Comparison of ENCODE assay signal across 9 mouse cellular contexts in genomic region chr4:78210878-78211528, GRCm38 (mm10). TPM values are rescaled to one million over a fixed set of nuclear protein-coding genes. Genes with fewer than 3 reads are reported as not detected.
A peak's percentile ranks its signal among the peaks of the same experiment; 100 is the strongest.
DNase-seq lines count a peak whose midpoint lies in the region; ATAC-seq and TF ChIP-seq lines count a peak whose summit lies in the region.
"Had no signal": no experiment of that assay in that cellular context is flagged by ENCODE, and none has a peak within 500 bp of the region (broad histone marks: within the 10 kb centered on the region; RNA-seq: fewer than 3 reads in every experiment).

No protein-coding gene starts in this region.

- H3K36me3 ChIP-seq in heart, embryonic 10.5 days: no peaks in the 10 kb centered on the region
- H3K36me3 ChIP-seq in hindbrain, postnatal 0 days (ENCODE audit: insufficient read depth, low read length): no peaks in the 10 kb centered on the region
- no peaks in the 10 kb centered on the region for H3K36me3 ChIP-seq in midbrain, embryonic 15.5 days (replicated peaks)

- intact Hi-C loops in heart, postnatal 36 days (cut with DNase I): no loop called here

- no peak for TF ChIP-seq CTCF in brain, embryonic 14.5 days (IDR thresholded peaks at IDR 0.05; ENCODE audit: borderline replicate concordance, extremely low read depth, insufficient read depth, insufficient read length)
- no peak for TF ChIP-seq CTCF in hindbrain, postnatal 0 days (IDR thresholded peaks at IDR 0.05; ENCODE audit: low read depth)

- H3K4me1 ChIP-seq in heart, embryonic 10.5 days: 0 out of 2 replicates have a peak, but pooled peaks cover 3% of the 10 kb centered on the region
- no peaks in the 10 kb centered on the region for H3K4me1 ChIP-seq in hindbrain, postnatal 0 days (ENCODE audit: insufficient read depth, low read length)
- H3K4me1 ChIP-seq in midbrain, embryonic 15.5 days: peaks cover 18% of the 10 kb centered on the region; the same call in 1 of the 2 replicates

- TF ChIP-seq POLR2A in brain, embryonic 14.5 days (IDR thresholded peaks at IDR 0.05; ENCODE audit: borderline replicate concordance, extremely low read depth, insufficient read depth, insufficient read length, poor library complexity, severe bottlenecking): no peak

- peak overlapping the region; percentile 76 for H3K4me2 ChIP-seq in hindbrain, postnatal 0 days (ENCODE audit: low read depth, low read length)
- peak overlapping the region; percentile 66 for H3K4me2 ChIP-seq in midbrain, embryonic 15.5 days

- ATAC-seq in hindbrain, postnatal 0 days: no peak
- peak; percentile 10 for ATAC-seq in midbrain, embryonic 15.5 days (replicated peaks)

- no peak overlapping the region for H3K27ac ChIP-seq in heart, embryonic 10.5 days
- peak overlapping the region; percentile 71; the same call in 1 of the 2 replicates for H3K27ac ChIP-seq in hindbrain, postnatal 0 days
- H3K27ac ChIP-seq in midbrain, embryonic 15.5 days: peak overlapping the region; percentile 85

- 34% methylated on average over 9 of the region's 9 CpGs for WGBS in heart, embryonic 10.5 days
- WGBS in hindbrain, postnatal 0 days: 20% methylated on average over 9 of the region's 9 CpGs
- whole genome bisulfite sequencing in midbrain, embryonic 15.5 days: 23% methylated on average over 9 of the region's 9 CpGs

- H3K4me3 ChIP-seq in heart, embryonic 10.5 days: peak overlapping the region; percentile 72
- peak overlapping the region; percentile 58 for H3K4me3 ChIP-seq in hindbrain, postnatal 0 days (ENCODE audit: low read length)
- peak overlapping the region; percentile 68 for H3K4me3 ChIP-seq in midbrain, embryonic 15.5 days

- no peaks in the 10 kb centered on the region for H3K9me3 ChIP-seq in heart, embryonic 10.5 days
- no peaks in the 10 kb centered on the region for H3K9me3 ChIP-seq in hindbrain, postnatal 0 days (ENCODE audit: low read length)
- no peaks in the 10 kb centered on the region for H3K9me3 ChIP-seq in midbrain, embryonic 15.5 days

- DNase-seq in heart, embryonic 10.5 days (ENCODE audit: low spot score): no peak
- DNase-seq in heart, postnatal 36 days: no peak
- DNase-seq in brain, embryonic 14.5 days (ENCODE audit: low read depth): peak; percentile 36
- no peak for DNase-seq in hindbrain, postnatal 0 days (ENCODE audit: low spot score)
- DNase-seq in urinary bladder, adult 2 months (ENCODE audit: low spot score): no peak
- DNase-seq in MN1 (ENCODE audit: low spot score): no peak
- no peak for DNase-seq in cerebellum, adult 8-10 months

- H3K27me3 ChIP-seq in heart, embryonic 10.5 days (ENCODE audit: insufficient read depth, poor library complexity, severe bottlenecking): peaks cover 36% of the 10 kb centered on the region
- no peaks in the 10 kb centered on the region for H3K27me3 ChIP-seq in hindbrain, postnatal 0 days (ENCODE audit: insufficient read depth, low read length)
- no peaks in the 10 kb centered on the region for H3K27me3 ChIP-seq in midbrain, embryonic 15.5 days (replicated peaks)
- H3K27me3 ChIP-seq: CH12.LX had no signal

- H3K9ac ChIP-seq in hindbrain, postnatal 0 days (replicated peaks; ENCODE audit: low read length): peak overlapping the region; percentile 57
- H3K9ac ChIP-seq in midbrain, embryonic 15.5 days: peak overlapping the region; percentile 75

RNA-seq across cellular contexts. Expression of gene Ptprd, which starts 0.8 kb away (rescaled TPM):
- polyA plus RNA-seq in heart, embryonic 10.5 days (2016; fragmentation: Nextera tagmentation; extraction: Ambion mirVana): 10.0 and 10.9 TPM in 2 replicates
- 1 to 10 TPM; 7.3 to 9.6 TPM for total RNA-seq in heart, postnatal 36 days (2021)
- 94.5 and 118 TPM in 2 replicates for polyA plus RNA-seq in brain, embryonic 14.5 days (2012; rRNA removed)
- total RNA-seq in hindbrain, postnatal 0 days (2014; rRNA removed): 95.6 and 96.0 TPM in 2 replicates
- polyA plus RNA-seq in hindbrain, postnatal 0 days (2015; fragmentation: Nextera tagmentation; extraction: Ambion mirVana): 49.9 and 56.3 TPM in 2 replicates
- 77.2 and 91.7 TPM in 2 replicates for polyA plus RNA-seq in midbrain, embryonic 15.5 days (2015; fragmentation: Nextera tagmentation; extraction: Ambion mirVana)
- 5.7 and 6.7 TPM in 2 replicates for polyA plus RNA-seq in urinary bladder, adult 2 months (2012; rRNA removed)
- total RNA-seq: CH12.LX had no signal
